Mouse (Mus musculus) liver, adult 2 months (tissue): ENCODE data around the gene Pdcl3.

Experiments used
- CTCF ChIP-seq: fragments of 200-500 bp; IDR thresholded peaks from 2 replicates; pipeline ENCODE4 v1.5.1; 2011; ENCODE audit warnings: low read depth, low read length, control low read depth
- POLR2A ChIP-seq: fragments of 200-500 bp; IDR thresholded peaks from 2 replicates; pipeline ENCODE4 v1.6.1; 2011; ENCODE audit warnings: low read length, control low read depth; ENCODE audit not compliant: insufficient read depth; ENCODE audit errors: extremely low read depth

DNA sequence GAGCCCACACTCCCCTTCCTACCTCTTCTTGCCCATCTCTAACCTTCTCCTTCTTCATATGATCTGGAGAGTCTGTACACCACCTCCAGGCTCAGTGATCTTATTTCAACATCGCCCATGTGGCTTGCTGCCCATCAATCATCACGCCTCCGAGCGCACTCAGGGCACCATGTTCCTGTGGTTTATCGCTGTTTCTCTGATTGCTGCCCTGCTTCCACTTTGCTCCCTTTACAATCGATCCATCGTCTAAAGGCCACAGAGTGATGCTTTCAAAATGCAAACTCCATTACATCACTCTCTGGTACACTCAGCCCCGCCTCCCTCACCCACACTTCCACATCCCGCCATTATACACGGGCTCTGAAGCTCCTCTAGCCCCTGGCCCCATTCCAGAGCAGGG lies 30.1 kb downstream of the Pdcl3 start:
- TF ChIP-seq CTCF = no peak
- TF ChIP-seq POLR2A = no peak
